Mouse (Mus musculus) lung, postnatal 0 days (tissue): ENCODE measurements at regions not wholly inside any gene's neighbourhood (a gene's known extent, or its start where the extent isn't known, plus 50 kb on each side); places are given as distances from the start of the nearest gene placed in this dataset.

Source experiments
- ATAC-seq: fragments of 200-750 bp; cut with Nextera tagmentation; 2 replicates; pipeline ENCODE4 v1.8.0; 2017; ENCODE audit warnings: moderate library complexity
- DNase-seq: peaks from one replicate; pipeline ENCODE4 v3.0.0-alpha.2; 2016; ENCODE audit warnings: low spot score
- H3K27ac ChIP-seq: fragments of 300-500 bp; sonication (generic); 2 replicates; pipeline ENCODE4 v1.5.1; 2014; ENCODE audit warnings: antibody characterized with exemption, mild to moderate bottlenecking, low read length, mixed read lengths
- H3K27me3 ChIP-seq: fragments of 300-500 bp; sonication (generic); replicated peaks from 2 replicates; pipeline ENCODE4 v1.6.1; 2014; ENCODE audit warnings: low read length, mixed read lengths; ENCODE audit not compliant: insufficient read depth
- H3K36me3 ChIP-seq: fragments of 300-500 bp; sonication (generic); 2 replicates; pipeline ENCODE4 v1.6.1; 2014; ENCODE audit warnings: low read length, mixed read lengths; ENCODE audit not compliant: insufficient read depth
- H3K4me1 ChIP-seq: fragments of 300-500 bp; sonication (generic); 2 replicates; pipeline ENCODE4 v1.6.1; 2014; ENCODE audit warnings: antibody characterized with exemption, low read depth, low read length, mixed read lengths; ENCODE audit not compliant: insufficient read depth
- H3K4me2 ChIP-seq: fragments of 300-500 bp; sonication (generic); replicated peaks from 2 replicates; pipeline ENCODE4 v1.6.1; 2014; ENCODE audit warnings: low read depth, mild to moderate bottlenecking, low read length, moderate library complexity, mixed read lengths
- H3K4me3 ChIP-seq: fragments of 300-500 bp; sonication (generic); 2 replicates; pipeline ENCODE4 v1.5.1; 2014; ENCODE audit warnings: low read depth, low read length
- H3K9ac ChIP-seq: fragments of 300-500 bp; sonication (generic); replicated peaks from 2 replicates; pipeline ENCODE4 v1.6.1; 2014; ENCODE audit warnings: low read depth, mild to moderate bottlenecking
- H3K9me3 ChIP-seq: fragments of 300-500 bp; sonication (generic); 2 replicates; pipeline ENCODE4 v1.6.1; 2016; ENCODE audit warnings: low read length, mixed read lengths
- CTCF ChIP-seq: IDR thresholded peaks from 2 replicates; pipeline ENCODE4 v1.5.1; 2016; ENCODE audit warnings: antibody characterized with exemption, mild to moderate bottlenecking
- EP300 ChIP-seq: IDR thresholded peaks from 2 replicates; pipeline ENCODE4 v1.6.1; 2016; ENCODE audit warnings: antibody characterized with exemption, mild to moderate bottlenecking, control low read depth
- WGBS: fragments of 180-500 bp; shearing (Covaris S2); extraction: QIAGEN DNeasy Blood & Tissue Kit; methylation state at CpG from one replicate; pipeline ENCODE4 v1.1.7; 2014; 5-methylcytosine and 5-hydroxymethylcytosine counted together

GRCm38 (mm10) chr17:3248875-3249274, 77.5 kb upstream of the Tiam2 start:
- H3K4me1 ChIP-seq, result no peaks in the 10 kb centered on the region
- H3K9ac ChIP-seq, result no peak overlapping the region
- no peak overlapping the region for H3K4me2 ChIP-seq
- no peaks in the 10 kb centered on the region for H3K27me3 ChIP-seq
- no peaks in the 10 kb centered on the region for H3K36me3 ChIP-seq
- TF ChIP-seq CTCF, result no peak
- no peak for TF ChIP-seq EP300
- no peak overlapping the region for H3K27ac ChIP-seq
- DNase-seq (no peak), ATAC-seq (no peak)
- H3K4me3 ChIP-seq, result no peak overlapping the region
- no peaks in the 10 kb centered on the region for H3K9me3 ChIP-seq
- WGBS, result 61% methylated on average over 6 of the region's 6 CpGs

- no peak overlapping the region for H3K27ac ChIP-seq
- H3K9me3 ChIP-seq, result no peaks in the 10 kb centered on the region
- no peak for DNase-seq
- H3K4me2 ChIP-seq, result no peak overlapping the region
- no peaks in the 10 kb centered on the region for H3K27me3 ChIP-seq
- no peak overlapping the region for H3K9ac ChIP-seq
- H3K4me1 ChIP-seq, result no peaks in the 10 kb centered on the region
- no peak for ATAC-seq
- H3K4me3 ChIP-seq, result no peak overlapping the region
- H3K36me3 ChIP-seq, result no peaks in the 10 kb centered on the region
- no peak for TF ChIP-seq EP300
- TF ChIP-seq CTCF, result no peak
- 64% methylated on average over 7 of the region's 7 CpGs for WGBS
Observed at GRCm38 (mm10) chr17:3249320-3249719, 77.1 kb upstream of the Tiam2 start.

- Histone ChIP-seq H3K4me1 (no peaks in the 10 kb centered on the region), H3K36me3 (no peaks in the 10 kb centered on the region), H3K27ac (no peak overlapping the region), H3K4me2 (no peak overlapping the region), H3K9ac (no peak overlapping the region), H3K4me3 (no peak overlapping the region), H3K9me3 (no peaks in the 10 kb centered on the region), H3K27me3 (no peaks in the 10 kb centered on the region)
- ATAC-seq, result no peak
- DNase-seq, result no peak
- TF ChIP-seq EP300, result no peak
- TF ChIP-seq CTCF, result no peak
- WGBS, result 92% methylated on average over 4 of the region's 4 CpGs
Observed at GRCm38 (mm10) chr17:3251176-3251575, 75.2 kb upstream of the Tiam2 start.

GRCm38 (mm10) chr17:3251966-3252365, 74.4 kb upstream of the Tiam2 start:
- Histone ChIP-seq H3K27me3 (no peaks in the 10 kb centered on the region), H3K9ac (no peak overlapping the region), H3K9me3 (no peaks in the 10 kb centered on the region), H3K4me1 (no peaks in the 10 kb centered on the region), H3K36me3 (no peaks in the 10 kb centered on the region), H3K27ac (no peak overlapping the region), H3K4me2 (no peak overlapping the region), H3K4me3 (no peak overlapping the region)
- no peak for ATAC-seq
- TF ChIP-seq CTCF (no peak), EP300 (no peak)
- DNase-seq, result no peak
- WGBS, result 98% methylated on average over 5 of the region's 5 CpGs

GRCm38 (mm10) chr17:3253508-3254176, 72.7 kb upstream of the Tiam2 start:
- H3K36me3 ChIP-seq, result no peaks in the 10 kb centered on the region
- ATAC-seq, result no peak
- H3K4me1 ChIP-seq, result no peaks in the 10 kb centered on the region
- WGBS, result 92% methylated on average over 10 of the region's 10 CpGs
- no peaks in the 10 kb centered on the region for H3K9me3 ChIP-seq
- H3K27me3 ChIP-seq, result no peaks in the 10 kb centered on the region
- no peak overlapping the region for H3K4me3 ChIP-seq
- no peak overlapping the region for H3K27ac ChIP-seq
- peak; percentile 32 for DNase-seq
- H3K9ac ChIP-seq, result no peak overlapping the region
- TF ChIP-seq CTCF (peak; percentile 61), EP300 (no peak)
- no peak overlapping the region for H3K4me2 ChIP-seq

- no peak overlapping the region for H3K4me2 ChIP-seq
- no peaks in the 10 kb centered on the region for H3K9me3 ChIP-seq
- H3K9ac ChIP-seq, result no peak overlapping the region
- DNase-seq (no peak), ATAC-seq (no peak)
- H3K4me3 ChIP-seq, result no peak overlapping the region
- no peaks in the 10 kb centered on the region for H3K4me1 ChIP-seq
- H3K27ac ChIP-seq, result no peak overlapping the region
- no peaks in the 10 kb centered on the region for H3K36me3 ChIP-seq
- WGBS, result 92% methylated on average over 7 of the region's 7 CpGs
- TF ChIP-seq EP300, result no peak
- no peak for TF ChIP-seq CTCF
- H3K27me3 ChIP-seq, result no peaks in the 10 kb centered on the region
Observed at GRCm38 (mm10) chr17:3256765-3257164, 69.6 kb upstream of the Tiam2 start.
